Mouse (Mus musculus) embryonic fibroblast, embryonic 13.5 days (primary cell): ENCODE measurements around the gene Camp.

Source experiments
- CTCF ChIP-seq: IDR thresholded peaks from 2 replicates; pipeline ENCODE4 v1.5.1; 2011; ENCODE audit warnings: mild to moderate bottlenecking, control low read depth, low read length, moderate library complexity, borderline replicate concordance; ENCODE audit not compliant: insufficient read depth
- POLR2A ChIP-seq: IDR thresholded peaks from 2 replicates; pipeline ENCODE4 v1.6.1; 2011; ENCODE audit warnings: low read depth, mild to moderate bottlenecking, control low read depth, low read length, moderate library complexity

GRCm38 (mm10) chr9:109826181-109826580 is 23.2 kb downstream of the Camp start:
- TF ChIP-seq POLR2A (no peak), CTCF (no peak)
